Mouse (Mus musculus) layer of hippocampus, adult 2 months (tissue): ENCODE results near the gene Tmem94. TPM values are rescaled to one million over a fixed set of nuclear protein-coding genes. Genes with fewer than 3 reads are reported as not detected.

ENCODE experiments used
- DNase-seq, 2 experiments: peaks; one replicate each; pipeline ENCODE4 v3.0.0; 2022; ENCODE audit warnings: low spot score in 2 of 2
- H3K27ac ChIP-seq: fragments of 200-600 bp; 2 replicates; pipeline ENCODE4 v1.8.1; 2022
- H3K4me3 ChIP-seq: fragments of 200-600 bp; 2 replicates; pipeline ENCODE4 v1.8.1; 2022; ENCODE audit warnings: mild to moderate bottlenecking
- CTCF ChIP-seq: fragments of 200-600 bp; conservative IDR thresholded peaks from 2 replicates; pipeline ENCODE4 v1.8.1; 2022; ENCODE audit warnings: antibody characterized with exemption, mild to moderate bottlenecking, moderate library complexity
- total RNA-seq, 2 experiments: library from RNA; stranded (reverse); gene quantifications; 2 replicates each; pipeline ENCODE4 v1.2.3; 2021

Tmem94 gene
- total RNA-seq, 2 experiments from 2014 or later = 47.4 to 58.2 TPM

DNA sequence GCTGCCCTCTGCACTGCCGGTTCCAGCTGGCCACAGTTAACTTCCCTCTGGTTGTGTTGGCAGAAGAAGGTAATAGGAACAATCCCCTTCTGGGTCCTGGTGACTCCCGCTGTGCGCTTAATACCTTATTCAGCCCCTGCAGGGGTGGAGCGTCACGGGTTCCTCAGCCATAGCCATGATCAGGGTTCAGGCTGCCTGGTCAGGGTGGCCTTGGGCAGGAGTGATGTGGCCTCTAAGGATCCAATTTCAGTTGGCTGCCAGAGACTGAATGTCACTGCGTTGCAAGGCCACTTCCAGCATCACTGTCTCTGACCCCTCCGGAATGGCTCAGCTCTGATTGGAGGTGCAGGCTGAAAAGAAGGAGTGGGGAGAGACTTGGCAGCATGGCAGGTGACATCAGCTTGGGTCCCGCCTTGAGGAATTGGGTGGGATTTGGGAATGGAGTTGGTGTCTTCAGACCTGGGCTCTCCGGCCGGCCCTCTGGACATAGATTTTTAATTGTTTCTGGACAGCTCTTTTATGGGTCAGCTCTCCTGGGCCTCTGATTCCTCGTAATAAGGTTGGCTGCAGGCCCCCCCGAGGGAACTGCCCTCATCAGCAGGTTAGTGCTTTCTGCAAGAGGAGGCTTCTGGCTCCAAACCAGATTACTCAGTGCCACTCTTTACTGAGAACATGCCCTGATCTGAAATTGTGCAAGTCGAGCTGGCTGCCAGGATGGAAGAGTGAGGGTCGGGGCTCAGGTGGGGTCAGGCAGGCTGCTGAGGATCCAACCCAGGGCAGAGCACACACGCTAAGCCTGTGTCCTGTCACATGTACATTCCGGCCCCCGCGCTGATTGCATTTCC lies 10.8 kb downstream of the Tmem94 start:
- Histone ChIP-seq H3K4me3 (no peak overlapping the region), H3K27ac (peak overlapping the region; percentile 52)
- no peak for TF ChIP-seq CTCF
- no peak for DNase-seq

DNA sequence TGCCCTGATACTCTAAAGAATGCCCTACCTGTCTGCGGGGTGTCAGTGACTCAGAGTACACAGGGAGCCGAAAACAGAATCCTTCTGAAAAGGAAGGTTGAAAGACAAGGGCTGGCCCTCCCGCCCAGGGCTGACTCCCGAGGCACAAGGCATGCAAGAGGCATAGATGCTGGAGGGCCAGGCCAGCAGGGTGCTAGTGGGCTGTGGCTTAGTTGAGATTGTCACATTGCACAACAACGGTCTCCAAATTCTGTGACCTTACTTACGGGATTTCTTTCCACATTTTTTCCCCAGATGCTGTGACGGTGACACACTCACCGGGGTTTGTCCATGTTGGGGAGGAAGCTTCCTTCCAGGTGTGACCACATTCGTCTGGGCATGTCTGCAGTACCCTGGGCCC lies 11.7 kb downstream of the Tmem94 start:
- TF ChIP-seq CTCF = no peak
- DNase-seq = no peak
- H3K27ac ChIP-seq = no peak overlapping the region
- no peak overlapping the region for H3K4me3 ChIP-seq

DNA sequence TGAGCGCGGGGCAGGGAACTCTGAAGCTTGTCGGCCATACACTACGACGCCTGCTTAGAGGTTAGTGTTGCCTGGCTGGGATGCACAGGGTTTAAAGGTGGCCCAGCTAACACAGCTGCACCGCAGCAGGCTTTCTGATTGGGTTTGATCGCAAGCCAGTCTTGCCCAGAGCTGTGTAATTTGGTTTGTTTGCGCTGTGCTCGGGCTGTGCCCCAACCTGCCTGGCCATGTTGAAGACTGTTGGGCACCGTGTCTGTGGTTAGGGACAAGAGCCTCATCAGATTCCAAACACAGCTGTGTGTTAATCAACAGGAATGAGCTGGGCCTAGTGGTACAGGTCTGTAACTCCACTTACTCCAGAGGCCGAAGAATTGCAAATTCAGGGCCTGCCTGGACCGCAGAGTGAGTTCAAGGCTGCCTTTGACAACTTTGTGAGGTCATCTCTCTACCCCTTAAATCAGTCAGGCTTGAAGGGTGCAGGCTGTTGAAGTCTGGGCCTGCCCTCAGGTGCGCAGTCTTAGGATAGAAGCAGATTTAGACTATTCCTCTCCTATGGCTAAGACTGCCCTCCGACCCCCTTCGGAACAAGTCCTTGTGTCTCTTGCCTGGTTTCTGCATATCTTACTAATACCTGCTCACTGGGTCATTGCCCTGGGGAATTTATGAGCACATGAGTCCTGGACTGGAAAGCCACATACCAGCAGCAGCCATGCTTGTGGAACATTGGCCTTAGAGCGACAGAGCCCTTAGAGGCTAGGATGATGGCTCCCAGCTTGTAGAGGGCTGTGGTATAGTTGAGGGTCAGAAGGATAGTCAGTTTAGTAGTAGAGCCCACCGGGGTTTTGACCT lies 12.5 kb downstream of the Tmem94 start:
- TF ChIP-seq CTCF = no peak
- peak overlapping the region; percentile 5; the same call in 1 of the 2 replicates for H3K27ac ChIP-seq
- DNase-seq = no peak
- H3K4me3 ChIP-seq = no peak overlapping the region

DNA sequence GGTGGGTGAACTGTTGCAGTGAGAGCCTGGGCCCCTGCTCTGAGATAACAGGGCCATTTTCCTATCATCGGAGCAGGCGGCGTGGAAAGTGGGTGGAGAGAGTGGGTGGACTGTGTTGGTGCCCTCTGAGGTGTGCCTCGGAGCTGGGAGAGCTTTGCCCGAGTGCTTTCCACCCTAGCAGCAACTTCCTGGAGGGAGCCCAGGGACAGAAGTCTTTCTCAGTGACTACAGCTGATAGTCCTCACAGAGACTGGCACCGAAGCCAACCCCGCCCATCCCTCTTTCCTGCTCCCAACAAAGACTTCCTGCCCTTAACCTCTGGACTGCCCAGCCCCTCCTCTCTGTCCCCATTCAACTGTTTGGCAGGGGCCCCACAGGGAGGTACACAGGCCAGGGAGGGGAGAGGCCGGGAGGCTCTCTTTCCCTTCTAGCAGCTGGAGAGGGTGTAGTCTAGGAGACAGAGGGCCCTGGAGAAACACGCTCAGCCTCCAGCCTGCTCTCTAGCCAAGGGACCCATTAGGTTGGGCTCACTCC lies 13.9 kb downstream of the Tmem94 start:
- peak overlapping the region; percentile 87 for H3K27ac ChIP-seq
- no peak for TF ChIP-seq CTCF
- DNase-seq = peak; percentile 52 to 79
- no peak overlapping the region for H3K4me3 ChIP-seq

DNA sequence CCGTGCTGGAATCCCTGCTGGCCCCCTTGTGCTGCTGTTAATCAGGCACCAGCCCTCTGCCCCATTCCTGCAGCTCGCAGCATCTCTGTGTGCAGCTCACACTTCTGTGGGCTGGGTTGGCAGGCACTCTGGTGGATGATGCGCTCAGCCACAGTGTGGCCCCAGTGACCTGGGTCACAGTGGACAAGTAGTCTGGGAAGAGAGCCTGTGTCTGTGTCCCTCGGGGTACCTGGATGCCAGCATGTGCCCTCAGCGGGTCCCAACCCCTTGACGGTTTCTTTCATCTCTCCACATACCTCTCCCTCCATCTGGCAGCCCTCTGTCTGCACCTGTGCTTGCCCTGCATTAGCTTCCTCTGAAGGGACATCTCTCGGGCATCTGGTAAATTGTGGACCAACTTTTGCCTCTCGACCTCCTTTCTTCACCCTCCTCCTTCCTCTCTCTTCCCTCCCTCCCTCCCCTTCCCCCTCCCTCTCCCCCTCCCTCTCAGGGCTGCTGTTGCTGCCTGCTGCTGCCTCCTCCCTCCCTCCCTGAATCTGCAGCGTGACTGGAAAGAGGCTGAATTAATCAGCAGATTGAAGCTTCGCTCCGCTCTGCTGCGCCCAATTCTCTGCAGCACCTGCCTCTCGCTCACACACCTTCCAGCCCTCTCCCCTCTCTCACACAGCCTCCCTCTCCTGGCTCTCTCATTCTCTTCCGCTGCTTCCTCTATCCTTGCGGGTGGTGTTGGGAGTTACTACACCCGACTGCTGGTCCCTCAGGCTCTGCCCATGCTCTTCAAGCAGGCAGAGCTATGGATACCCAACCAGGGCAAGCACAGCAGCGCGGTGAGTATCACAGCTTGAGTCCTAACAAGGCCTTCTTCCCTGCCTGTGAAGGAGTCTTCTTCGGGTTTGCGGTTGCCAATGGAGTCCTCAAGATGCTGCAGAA lies 15.2 kb downstream of the Tmem94 start:
- no peak for TF ChIP-seq CTCF
- peak; percentile 55 to 67 for DNase-seq
- peak overlapping the region; percentile 53 for H3K4me3 ChIP-seq
- peak overlapping the region; percentile 87 for H3K27ac ChIP-seq

DNA sequence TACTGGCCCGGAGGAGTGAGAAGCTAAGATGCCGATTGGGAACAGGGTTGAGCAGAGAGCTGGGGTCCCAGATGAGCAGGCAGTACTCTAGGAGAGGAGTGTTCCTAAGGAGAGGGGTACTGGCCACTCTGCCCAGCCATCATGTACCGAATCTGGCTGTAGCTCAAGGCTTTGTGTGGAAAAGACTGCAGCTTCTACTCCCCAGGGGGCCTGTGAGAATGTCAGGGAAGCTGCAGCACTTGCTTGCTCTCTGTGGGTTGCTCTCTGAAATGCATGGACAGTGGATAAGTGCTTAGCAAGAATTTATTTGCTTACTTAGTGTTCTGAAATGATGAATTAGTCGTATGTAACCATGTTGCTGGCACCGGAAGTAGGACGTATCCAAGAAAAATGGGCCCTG lies 21.2 kb downstream of the Tmem94 start:
- no peak overlapping the region for H3K27ac ChIP-seq
- no peak overlapping the region for H3K4me3 ChIP-seq
- no peak for DNase-seq
- no peak for TF ChIP-seq CTCF

DNA sequence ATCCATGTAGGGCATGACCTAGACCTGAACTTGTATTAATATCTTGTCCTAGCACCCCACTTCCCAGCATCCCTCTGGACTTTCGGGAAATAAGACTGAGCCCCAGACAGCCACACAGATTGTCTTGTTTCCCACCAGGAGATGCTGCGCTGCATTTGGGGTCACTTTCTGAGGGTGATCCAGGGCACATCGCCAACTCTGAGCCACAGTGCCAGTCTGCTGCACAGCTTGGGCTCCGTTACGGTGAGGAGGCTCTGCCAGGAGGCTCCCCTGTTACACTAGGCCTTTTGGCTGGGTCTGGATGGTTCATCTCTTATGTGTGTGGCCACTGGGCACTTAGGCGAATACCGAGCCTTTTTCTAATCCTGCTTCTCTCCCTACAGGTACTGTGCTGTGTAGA lies 24.6 kb downstream of the Tmem94 start:
- H3K27ac ChIP-seq = no peak overlapping the region
- no peak for DNase-seq
- TF ChIP-seq CTCF = no peak
- H3K4me3 ChIP-seq = no peak overlapping the region

DNA sequence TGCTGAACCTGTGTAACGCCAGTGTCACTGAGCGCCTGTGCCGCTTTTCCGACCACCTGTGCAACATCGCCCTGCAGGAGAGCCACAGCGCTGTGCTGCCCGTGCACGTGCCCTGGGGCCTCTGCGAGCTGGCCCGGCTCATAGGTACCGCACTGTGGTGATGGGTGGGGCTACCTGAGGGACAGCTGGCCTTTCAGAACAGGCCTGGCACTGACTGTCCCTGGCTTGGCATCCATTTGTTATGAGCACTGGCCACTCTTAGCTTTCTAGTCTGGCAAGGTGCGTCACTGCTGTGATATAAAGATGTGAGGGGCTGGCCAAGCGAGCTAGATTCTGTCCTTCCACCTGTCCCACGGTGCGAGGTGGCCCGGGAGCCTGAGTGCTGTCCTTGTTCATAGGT lies 26.7 kb downstream of the Tmem94 start:
- H3K27ac ChIP-seq = no peak overlapping the region
- no peak for TF ChIP-seq CTCF
- DNase-seq = no peak
- H3K4me3 ChIP-seq = no peak overlapping the region

DNA sequence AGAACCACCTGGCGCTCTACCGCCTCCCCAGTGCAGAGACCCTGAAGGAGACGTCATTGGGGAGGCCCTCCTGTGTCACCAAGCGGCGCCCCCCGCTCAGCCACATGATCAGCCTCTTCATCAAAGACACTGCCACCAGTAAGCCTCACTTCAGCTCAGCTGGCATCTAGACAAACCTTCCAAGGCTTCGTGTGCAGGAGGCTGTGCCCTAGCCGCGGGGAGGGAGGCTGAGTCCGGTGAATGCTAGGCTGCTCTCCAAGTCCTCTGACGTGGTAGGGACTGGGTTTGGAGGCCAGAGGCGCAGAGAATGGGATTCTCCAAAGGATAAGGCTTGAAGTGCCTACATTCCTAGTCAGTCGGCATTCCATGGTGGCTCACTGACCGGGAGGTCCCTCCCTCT lies 27.1 kb downstream of the Tmem94 start:
- no peak for DNase-seq
- no peak overlapping the region for H3K27ac ChIP-seq
- TF ChIP-seq CTCF = no peak
- H3K4me3 ChIP-seq = no peak overlapping the region

DNA sequence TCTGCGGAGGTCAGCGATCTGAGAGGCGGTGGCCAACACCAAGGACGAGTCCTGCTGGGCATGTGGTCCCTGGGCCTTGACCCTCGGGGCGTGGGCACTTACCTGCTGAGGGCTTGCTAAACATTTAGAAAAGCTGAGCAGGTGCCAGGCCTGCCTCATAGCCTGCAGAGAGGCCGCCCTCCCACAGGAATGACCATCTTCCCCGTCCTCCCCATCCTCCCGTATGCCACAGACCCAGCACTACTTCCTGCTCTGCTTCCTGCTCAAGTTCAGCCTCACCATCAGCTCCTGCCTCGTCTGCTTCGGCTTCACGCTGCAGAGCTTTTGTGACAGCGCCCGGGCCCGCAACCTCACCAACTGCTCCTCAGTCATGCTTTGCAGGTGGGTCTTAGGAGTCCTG lies 31.7 kb downstream of the Tmem94 start:
- TF ChIP-seq CTCF = no peak
- DNase-seq = no peak
- H3K27ac ChIP-seq = no peak overlapping the region

DNA sequence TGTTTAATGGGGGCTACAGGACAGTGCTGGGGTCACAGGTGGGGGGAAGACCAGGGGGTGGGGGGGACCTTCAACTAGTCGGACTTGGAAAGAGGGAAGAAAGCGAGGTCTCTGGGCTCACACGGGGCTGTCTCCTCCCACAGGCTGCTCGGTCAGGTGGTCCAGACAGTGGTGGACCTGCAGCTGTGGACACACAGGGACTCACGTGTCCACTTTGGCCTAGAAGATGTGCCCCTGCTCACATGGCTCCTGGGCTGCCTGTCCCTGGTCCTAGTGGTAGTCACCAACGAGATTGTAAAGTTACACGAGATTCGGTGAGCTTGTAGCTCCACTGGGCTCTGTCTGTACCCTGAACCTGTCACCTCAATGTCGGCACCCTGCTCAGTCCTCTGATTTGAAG lies 32.4 kb downstream of the Tmem94 start:
- no peak for DNase-seq
- TF ChIP-seq CTCF = no peak
- Histone ChIP-seq H3K4me3 (no peak overlapping the region), H3K27ac (no peak overlapping the region)

More for the DNA sequence above, 31.7 kb downstream of the Tmem94 start:
- no peak overlapping the region for H3K4me3 ChIP-seq

DNA sequence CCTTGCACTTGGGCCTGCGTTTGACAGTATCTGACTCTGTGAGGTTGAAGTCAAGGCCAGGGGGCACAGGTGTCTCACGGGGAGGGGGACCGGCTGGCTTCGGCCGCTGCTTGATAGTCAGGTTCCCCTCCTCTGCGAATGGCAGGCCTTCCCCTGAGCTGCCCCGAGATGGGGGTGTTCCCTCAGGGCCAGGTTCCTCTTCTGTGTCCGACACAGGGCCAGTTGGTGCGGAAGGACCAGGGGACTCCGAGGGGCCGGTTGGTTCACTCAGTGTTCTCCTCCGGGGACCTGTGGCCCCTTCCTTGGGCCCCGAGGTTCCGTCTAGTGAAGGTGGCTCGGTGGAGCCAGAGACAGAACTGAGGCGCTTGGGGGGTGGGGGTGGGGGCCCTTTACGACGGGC lies 35.7 kb downstream of the Tmem94 start:
- Histone ChIP-seq H3K27ac (no peak overlapping the region), H3K4me3 (no peak overlapping the region)
- TF ChIP-seq CTCF = no peak
- no peak for DNase-seq
